Mouse (Mus musculus) stomach, postnatal 0 days (tissue): ENCODE results near the gene Nploc4.

Experiments used
- CTCF ChIP-seq: IDR thresholded peaks from 2 replicates; pipeline ENCODE4 v1.5.1; 2016; ENCODE audit warnings: antibody characterized with exemption, low read depth, mild to moderate bottlenecking, moderate library complexity
- EP300 ChIP-seq: optimal IDR thresholded peaks from 2 replicates; pipeline ENCODE3; 2016; ENCODE audit warnings: antibody characterized with exemption

DNA sequence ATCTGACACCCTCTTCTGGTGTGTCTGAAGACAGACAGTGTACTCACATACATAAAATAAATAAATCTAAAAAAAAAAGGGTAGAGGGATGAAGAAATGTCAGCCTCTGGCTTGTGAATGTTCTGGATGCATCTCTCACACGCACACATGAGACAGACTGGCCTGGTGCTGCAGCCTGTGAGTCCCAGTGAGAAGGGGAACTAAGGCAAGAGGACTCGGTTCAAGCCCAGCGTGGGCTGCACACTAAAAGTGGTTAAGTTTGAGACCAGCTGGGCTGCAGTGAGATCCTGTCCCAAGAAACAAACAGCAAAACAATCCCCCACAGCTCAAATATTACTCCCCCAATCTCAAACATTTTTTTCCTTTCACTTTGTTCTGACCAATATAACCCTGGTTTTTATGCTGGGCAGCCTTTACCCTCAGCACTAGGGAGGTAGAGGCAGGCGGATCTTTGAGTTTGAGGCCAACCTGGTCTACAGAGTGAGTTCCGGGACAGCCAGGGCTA lies 94.8 kb downstream of the Nploc4 start:
- TF ChIP-seq CTCF (no peak), EP300 (no peak)
